Mouse (Mus musculus) granulocyte monocyte progenitor cell, adult 5-6 weeks (primary cell): ENCODE measurements around the gene Fam166b. TPM values are rescaled to one million over a fixed set of nuclear protein-coding genes. Genes with fewer than 3 reads are reported as not detected.

Experiments used
- ATAC-seq: replicated peaks from 2 replicates; pipeline ENCODE4 v1.8.0; 2016; ENCODE audit warnings: mild to moderate bottlenecking, moderate TSS enrichment, inconsistent platforms; ENCODE audit not compliant: poor library complexity, severe bottlenecking
- total RNA-seq, 2 experiments: library from RNA; stranded (forward) in 1 of 2; stranded (reverse) in 1 of 2; fragments of 200-712, 200-1000 nt in 1 of 2; fragments of >200 nt in 1 of 2; fragmentation: Nextera tagmentation in 1 of 2; gene quantifications; 2 replicates each; pipeline ENCODE4 v1.2.3; 2014 to 2017

Gene Fam166b
- total RNA-seq (2014; fragmentation: Nextera tagmentation) (not detected in 2 replicates), total RNA-seq (2017) (not detected in 2 replicates)

GRCm38 (mm10) chr4:43428946-43429345 is at the start of gene Fam166b:
TSS of gene Fam166b (minus strand) at chr4:43429134.
- no peak for ATAC-seq

- peak; percentile 31 for ATAC-seq
These were observed 49.6 kb upstream of the Fam166b start for GRCm38 (mm10) chr4:43478534-43478858.

GRCm38 (mm10) chr4:43477857-43478533 is 49.1 kb upstream of the Fam166b start:
- ATAC-seq, result peak; percentile 81

- ATAC-seq, result 0 out of 2 replicates have a peak, but pooled peaks have one; percentile 5
These were observed 47.7 kb upstream of the Fam166b start for GRCm38 (mm10) chr4:43476604-43477003.

- no peak for ATAC-seq
These were observed 44.7 kb upstream of the Fam166b start for GRCm38 (mm10) chr4:43473636-43474035.

GRCm38 (mm10) chr4:43470301-43470700 is 41.4 kb upstream of the Fam166b start:
- ATAC-seq, result peak; percentile 58

GRCm38 (mm10) chr4:43466872-43467271 is 37.9 kb upstream of the Fam166b start:
- ATAC-seq, result no peak

GRCm38 (mm10) chr4:43465935-43466334 is 37.0 kb upstream of the Fam166b start:
- ATAC-seq, result peak; percentile 89

GRCm38 (mm10) chr4:43463102-43463501 is 34.2 kb upstream of the Fam166b start:
- ATAC-seq, result no peak

GRCm38 (mm10) chr4:43457124-43457523 is 28.2 kb upstream of the Fam166b start:
- peak; percentile 17; the same call in 1 of the 2 replicates for ATAC-seq

GRCm38 (mm10) chr4:43456470-43456869 is 27.5 kb upstream of the Fam166b start:
- ATAC-seq, result peak; percentile 33

- ATAC-seq, result peak; percentile 72
These were observed 25.3 kb upstream of the Fam166b start, which contains the start of gene Cd72 for GRCm38 (mm10) chr4:43454041-43454836. TSS of gene Cd72 (minus strand) at chr4:43454628.

- no peak for ATAC-seq
These were observed 24.5 kb upstream of the Fam166b start for GRCm38 (mm10) chr4:43453413-43453812.

GRCm38 (mm10) chr4:43452315-43452714 is 23.4 kb upstream of the Fam166b start:
- no peak for ATAC-seq

- no peak for ATAC-seq
These were observed 19.6 kb upstream of the Fam166b start for GRCm38 (mm10) chr4:43448554-43448953.

GRCm38 (mm10) chr4:43447251-43447650 is 18.3 kb upstream of the Fam166b start:
- ATAC-seq, result no peak

- ATAC-seq, result no peak
These were observed 14.6 kb upstream of the Fam166b start for GRCm38 (mm10) chr4:43443511-43443910.

GRCm38 (mm10) chr4:43442456-43443361 is 13.8 kb upstream of the Fam166b start:
- ATAC-seq, result peak; percentile 26

GRCm38 (mm10) chr4:43442044-43442443 is 13.1 kb upstream of the Fam166b start:
- ATAC-seq, result peak; percentile 94

GRCm38 (mm10) chr4:43441639-43442038 is 12.7 kb upstream of the Fam166b start, which contains the start of gene Tesk1:
TSS of gene Tesk1 (plus strand) at chr4:43441939.
- no peak for ATAC-seq
